Mouse (Mus musculus) G1E (cell line): ENCODE data around the gene Masp2.

ENCODE experiments used
- CTCF ChIP-seq: IDR thresholded peaks from 2 replicates; pipeline ENCODE4 v1.5.1; 2012; ENCODE audit warnings: low read depth, low read length, inconsistent platforms, mixed read lengths
- GATA1 ChIP-seq: IDR thresholded peaks from 2 replicates; pipeline ENCODE4 v1.6.1; 2012; ENCODE audit warnings: borderline replicate concordance, low read length, inconsistent platforms, mixed read lengths
- TAL1 ChIP-seq: conservative IDR thresholded peaks from 2 replicates; pipeline ENCODE4 v1.6.1; 2012; ENCODE audit warnings: low read depth, low read length, inconsistent platforms, mixed read lengths

DNA sequence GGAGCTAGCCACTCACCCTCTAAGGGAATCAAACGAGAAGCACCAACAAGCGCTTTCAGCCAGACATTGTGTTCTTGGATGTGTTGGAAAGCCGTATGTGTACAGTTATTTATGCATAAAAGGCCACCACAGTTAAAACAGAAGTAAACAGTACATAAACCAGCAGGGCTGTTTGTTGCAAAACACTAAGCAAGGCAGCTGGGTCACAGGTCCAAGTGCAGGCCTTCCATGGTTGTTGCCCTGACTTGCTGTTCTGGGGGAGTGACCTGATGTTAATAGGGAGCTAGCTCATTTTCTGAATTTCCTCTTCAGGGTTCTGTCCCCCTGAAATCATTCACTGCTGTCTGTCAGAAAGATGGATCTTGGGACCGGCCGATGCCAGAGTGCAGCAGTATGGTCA is 7.5 kb downstream of the Masp2 start:
- TF ChIP-seq CTCF, result no peak
- no peak for TF ChIP-seq GATA1
- no peak for TF ChIP-seq TAL1
